Mouse (Mus musculus): ENCODE measurements around the gene Hspa5. TPM values are rescaled to one million over a fixed set of nuclear protein-coding genes. Genes with fewer than 3 reads are reported as not detected.

The Hspa5 gene
- polyA plus RNA-seq, 1 experiment: 519 TPM

DNA sequence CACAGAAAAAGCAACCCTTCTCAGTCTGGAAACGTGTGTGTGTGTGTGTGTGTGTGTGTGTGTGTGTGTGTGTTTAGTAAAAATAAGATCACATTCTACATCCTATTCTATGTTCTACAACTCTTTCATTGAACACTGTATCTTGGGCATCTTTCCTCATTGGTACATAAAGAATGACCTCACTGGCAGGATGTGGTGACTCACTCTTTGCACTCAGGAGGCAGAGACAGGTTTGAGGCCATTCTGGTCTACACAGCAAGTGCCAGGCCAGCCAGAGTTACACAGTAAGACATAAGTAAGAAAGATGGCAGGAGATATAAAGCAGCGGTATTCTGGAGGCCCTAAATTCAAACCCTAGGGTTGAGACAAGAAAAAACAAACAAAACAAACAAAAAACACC, 8.9 kb upstream of the Hspa5 start:
- TF ChIP-seq POLR2A (IDR thresholded peaks at IDR 0.05; ENCODE audit: insufficient read depth, low read length) (no peak), CTCF (IDR thresholded peaks at IDR 0.05; ENCODE audit: low read depth, low read length) (no peak), EP300 (IDR thresholded peaks at IDR 0.05; ENCODE audit: insufficient read depth, low read depth, low read length) (no peak)
- Histone ChIP-seq H3K9me3 (replicated peaks; ENCODE audit: control insufficient read depth, insufficient read depth, low read length, poor library complexity, severe bottlenecking) (no peaks in the 10 kb centered on the region), H3K4me1 (ENCODE audit: control insufficient read depth, insufficient read depth, low read length) (no peaks in the 10 kb centered on the region), H3K27me3 (ENCODE audit: control insufficient read depth, insufficient read depth, low read length, poor library complexity, severe bottlenecking) (no peaks in the 10 kb centered on the region), H3K27ac (ENCODE audit: insufficient read depth, low read length) (no peak overlapping the region), H3K36me3 (ENCODE audit: control insufficient read depth, insufficient read depth, low read length, poor library complexity, severe bottlenecking) (no peaks in the 10 kb centered on the region), H3K9ac (ENCODE audit: low read depth, poor library complexity, severe bottlenecking) (no peak overlapping the region), H3K4me3 (ENCODE audit: low read depth, low read length) (no peak overlapping the region)

DNA sequence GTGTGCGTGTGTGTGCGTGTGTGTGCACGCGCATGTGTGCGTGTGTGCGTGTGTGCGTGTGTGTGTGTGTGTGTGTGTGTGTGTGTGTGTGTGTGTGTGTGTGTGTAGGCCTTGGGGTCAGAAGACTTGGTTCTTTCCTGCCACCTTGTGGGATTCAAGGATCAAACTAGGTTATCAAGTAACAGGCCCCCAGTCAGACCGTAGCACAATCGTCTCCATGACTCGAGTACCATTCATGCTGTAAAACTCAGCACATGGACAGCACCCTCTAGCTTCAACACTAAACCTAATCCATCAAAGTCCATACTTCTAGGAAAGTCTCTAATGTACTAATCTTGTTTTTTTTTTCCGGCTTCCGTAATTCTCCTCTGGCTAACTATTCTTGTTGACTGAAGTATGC, 7.0 kb upstream of the Hspa5 start:
- TF ChIP-seq EP300 (IDR thresholded peaks at IDR 0.05; ENCODE audit: insufficient read depth, low read depth, low read length) (no peak), CTCF (IDR thresholded peaks at IDR 0.05; ENCODE audit: low read depth, low read length) (no peak), POLR2A (IDR thresholded peaks at IDR 0.05; ENCODE audit: insufficient read depth, low read length) (no peak)
- Histone ChIP-seq H3K4me3 (ENCODE audit: low read depth, low read length) (no peak overlapping the region), H3K27me3 (ENCODE audit: control insufficient read depth, insufficient read depth, low read length, poor library complexity, severe bottlenecking) (no peaks in the 10 kb centered on the region), H3K4me1 (ENCODE audit: control insufficient read depth, insufficient read depth, low read length) (no peaks in the 10 kb centered on the region), H3K36me3 (ENCODE audit: control insufficient read depth, insufficient read depth, low read length, poor library complexity, severe bottlenecking) (no peaks in the 10 kb centered on the region), H3K9ac (ENCODE audit: low read depth, poor library complexity, severe bottlenecking) (no peak overlapping the region), H3K9me3 (replicated peaks; ENCODE audit: control insufficient read depth, insufficient read depth, low read length, poor library complexity, severe bottlenecking) (no peaks in the 10 kb centered on the region), H3K27ac (ENCODE audit: insufficient read depth, low read length) (no peak overlapping the region)

DNA sequence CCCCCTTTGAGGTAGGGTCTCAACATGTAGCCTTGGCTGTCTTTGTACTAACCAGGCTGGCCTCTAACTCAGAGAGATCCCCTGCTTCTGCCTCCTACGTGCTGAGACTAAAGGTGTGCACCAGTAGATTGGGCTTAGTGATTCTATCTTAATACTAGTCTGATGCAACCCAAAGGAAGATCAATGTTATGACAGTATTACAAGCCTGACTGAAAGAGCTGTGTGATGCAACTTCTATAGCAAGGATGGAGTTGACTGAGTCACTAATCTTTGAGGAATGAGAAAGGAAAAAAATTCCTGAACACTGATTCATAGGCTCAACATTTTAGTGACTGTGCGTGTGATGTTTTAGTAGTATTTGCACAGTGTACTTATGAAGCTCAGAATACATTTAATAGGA, 1.7 kb upstream of the Hspa5 start:
- Histone ChIP-seq H3K4me3 (ENCODE audit: low read depth, low read length) (no peak overlapping the region), H3K9ac (ENCODE audit: low read depth, poor library complexity, severe bottlenecking) (no peak overlapping the region)

DNA sequence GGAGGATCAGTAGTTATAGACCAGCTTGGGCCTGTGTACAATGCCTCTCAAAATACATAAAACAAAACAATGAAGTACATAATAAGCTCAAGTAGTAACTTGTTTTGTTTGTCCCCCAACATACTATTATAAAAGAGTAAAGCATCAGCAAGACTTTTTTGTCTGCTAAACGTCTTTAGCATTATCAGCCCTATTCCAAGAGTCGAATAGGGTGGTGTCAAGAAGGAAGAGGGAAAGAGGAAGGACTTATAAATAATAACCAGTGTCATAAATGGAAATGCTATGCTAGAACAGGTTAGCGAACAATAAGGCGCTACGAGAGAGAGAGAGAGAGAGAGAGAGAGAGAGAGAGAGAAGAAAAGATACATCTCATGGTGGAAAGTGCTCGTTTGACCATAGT, 819 bp upstream of the Hspa5 start:
- Histone ChIP-seq H3K4me1 (ENCODE audit: control insufficient read depth, insufficient read depth, low read length) (peaks cover 2% of the 10 kb centered on the region), H3K27me3 (ENCODE audit: control insufficient read depth, insufficient read depth, low read length, poor library complexity, severe bottlenecking) (no peaks in the 10 kb centered on the region), H3K36me3 (ENCODE audit: control insufficient read depth, insufficient read depth, low read length, poor library complexity, severe bottlenecking) (peaks cover 32% of the 10 kb centered on the region), H3K9me3 (replicated peaks; ENCODE audit: control insufficient read depth, insufficient read depth, low read length, poor library complexity, severe bottlenecking) (no peaks in the 10 kb centered on the region), H3K27ac (ENCODE audit: insufficient read depth, low read length) (peak overlapping the region; percentile 55), H3K4me3 (ENCODE audit: low read depth, low read length) (peak overlapping the region; percentile 97), H3K9ac (ENCODE audit: low read depth, poor library complexity, severe bottlenecking) (peak overlapping the region; percentile 86)
- TF ChIP-seq POLR2A (IDR thresholded peaks at IDR 0.05; ENCODE audit: insufficient read depth, low read length) (no peak), EP300 (IDR thresholded peaks at IDR 0.05; ENCODE audit: insufficient read depth, low read depth, low read length) (no peak)

More for the DNA sequence above, 1.7 kb upstream of the Hspa5 start:
- H3K9me3 ChIP-seq (replicated peaks; ENCODE audit: control insufficient read depth, insufficient read depth, low read length, poor library complexity, severe bottlenecking): no peaks in the 10 kb centered on the region
- H3K4me1 ChIP-seq (ENCODE audit: control insufficient read depth, insufficient read depth, low read length): peaks cover 2% of the 10 kb centered on the region
- no peak overlapping the region for H3K27ac ChIP-seq (ENCODE audit: insufficient read depth, low read length)
- TF ChIP-seq CTCF (IDR thresholded peaks at IDR 0.05; ENCODE audit: low read depth, low read length): no peak
- TF ChIP-seq POLR2A (IDR thresholded peaks at IDR 0.05; ENCODE audit: insufficient read depth, low read length): no peak
- no peak for TF ChIP-seq EP300 (IDR thresholded peaks at IDR 0.05; ENCODE audit: insufficient read depth, low read depth, low read length)
- peaks cover 24% of the 10 kb centered on the region for H3K36me3 ChIP-seq (ENCODE audit: control insufficient read depth, insufficient read depth, low read length, poor library complexity, severe bottlenecking)
- no peaks in the 10 kb centered on the region for H3K27me3 ChIP-seq (ENCODE audit: control insufficient read depth, insufficient read depth, low read length, poor library complexity, severe bottlenecking)

DNA sequence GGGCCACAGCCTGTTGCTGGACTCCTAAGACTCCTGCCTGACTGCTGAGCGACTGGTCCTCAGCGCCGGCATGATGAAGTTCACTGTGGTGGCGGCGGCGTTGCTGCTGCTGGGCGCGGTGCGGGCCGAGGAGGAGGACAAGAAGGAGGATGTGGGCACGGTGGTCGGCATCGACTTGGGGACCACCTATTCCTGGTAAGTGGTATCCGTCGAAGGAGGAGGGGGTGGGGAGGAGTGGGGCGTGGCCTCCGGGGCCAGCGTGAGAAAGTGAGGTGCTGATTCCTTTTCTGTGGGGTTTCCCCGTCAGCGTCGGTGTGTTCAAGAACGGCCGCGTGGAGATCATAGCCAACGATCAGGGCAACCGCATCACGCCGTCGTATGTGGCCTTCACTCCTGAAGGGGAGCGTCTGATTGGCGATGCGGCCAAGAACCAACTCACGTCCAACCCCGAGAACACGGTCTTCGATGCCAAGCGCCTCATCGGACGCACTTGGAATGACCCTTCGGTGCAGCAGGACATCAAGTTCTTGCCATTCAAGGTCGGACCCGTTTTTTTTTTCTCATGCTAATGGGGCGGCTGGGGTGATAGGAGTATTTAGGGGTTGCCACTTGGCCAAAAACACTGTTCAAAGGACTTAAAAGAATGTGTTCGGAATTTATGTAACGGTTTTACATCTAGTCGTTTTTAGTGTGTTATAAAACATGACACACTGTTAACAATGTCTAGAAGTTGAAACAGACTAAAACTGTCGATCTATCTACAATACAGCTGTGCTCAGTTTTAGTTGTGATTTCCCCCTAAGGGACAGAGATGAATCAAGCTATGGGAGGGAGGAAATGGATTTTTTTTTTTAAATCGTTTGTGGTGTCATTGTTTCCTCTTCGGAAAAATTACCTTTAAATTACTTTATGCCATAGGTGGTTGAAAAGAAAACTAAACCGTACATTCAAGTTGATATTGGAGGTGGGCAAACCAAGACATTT, 774 bp downstream of the Hspa5 start:
- H3K27me3 ChIP-seq (ENCODE audit: control insufficient read depth, insufficient read depth, low read length, poor library complexity, severe bottlenecking): no peaks in the 10 kb centered on the region
- peak overlapping the region; percentile 73 for H3K9ac ChIP-seq (ENCODE audit: low read depth, poor library complexity, severe bottlenecking)
- peak overlapping the region; percentile 92 for H3K4me3 ChIP-seq (ENCODE audit: low read depth, low read length)
- no peaks in the 10 kb centered on the region for H3K9me3 ChIP-seq (replicated peaks; ENCODE audit: control insufficient read depth, insufficient read depth, low read length, poor library complexity, severe bottlenecking)
- no peak overlapping the region for H3K27ac ChIP-seq (ENCODE audit: insufficient read depth, low read length)
- H3K4me1 ChIP-seq (ENCODE audit: control insufficient read depth, insufficient read depth, low read length): peaks cover 2% of the 10 kb centered on the region
- TF ChIP-seq EP300 (IDR thresholded peaks at IDR 0.05; ENCODE audit: insufficient read depth, low read depth, low read length) (no peak), CTCF (IDR thresholded peaks at IDR 0.05; ENCODE audit: low read depth, low read length) (no peak), POLR2A (IDR thresholded peaks at IDR 0.05; ENCODE audit: insufficient read depth, low read length) (no peak)
- peaks cover 46% of the 10 kb centered on the region for H3K36me3 ChIP-seq (ENCODE audit: control insufficient read depth, insufficient read depth, low read length, poor library complexity, severe bottlenecking)

DNA sequence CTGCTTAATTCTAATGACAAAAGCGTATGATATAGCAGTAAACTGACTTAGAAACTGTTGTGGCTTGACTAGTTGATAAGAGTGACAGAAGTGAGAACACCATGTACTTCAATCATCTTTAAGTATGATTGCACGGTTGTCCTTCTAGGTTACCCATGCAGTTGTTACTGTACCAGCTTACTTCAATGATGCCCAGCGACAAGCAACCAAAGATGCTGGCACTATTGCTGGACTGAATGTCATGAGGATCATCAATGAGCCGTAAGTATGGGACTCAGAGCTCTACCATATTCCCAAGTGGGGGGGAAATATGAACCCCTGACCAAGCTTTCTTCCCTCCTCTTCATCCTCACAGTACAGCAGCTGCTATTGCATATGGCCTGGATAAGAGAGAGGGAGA, 1.9 kb downstream of the Hspa5 start:
- Histone ChIP-seq H3K36me3 (ENCODE audit: control insufficient read depth, insufficient read depth, low read length, poor library complexity, severe bottlenecking) (peaks cover 57% of the 10 kb centered on the region), H3K27ac (ENCODE audit: insufficient read depth, low read length) (no peak overlapping the region), H3K4me1 (ENCODE audit: control insufficient read depth, insufficient read depth, low read length) (peaks cover 2% of the 10 kb centered on the region), H3K9me3 (replicated peaks; ENCODE audit: control insufficient read depth, insufficient read depth, low read length, poor library complexity, severe bottlenecking) (no peaks in the 10 kb centered on the region), H3K9ac (ENCODE audit: low read depth, poor library complexity, severe bottlenecking) (no peak overlapping the region), H3K4me3 (ENCODE audit: low read depth, low read length) (no peak overlapping the region), H3K27me3 (ENCODE audit: control insufficient read depth, insufficient read depth, low read length, poor library complexity, severe bottlenecking) (no peaks in the 10 kb centered on the region)
- TF ChIP-seq POLR2A (IDR thresholded peaks at IDR 0.05; ENCODE audit: insufficient read depth, low read length) (no peak), CTCF (IDR thresholded peaks at IDR 0.05; ENCODE audit: low read depth, low read length) (no peak), EP300 (IDR thresholded peaks at IDR 0.05; ENCODE audit: insufficient read depth, low read depth, low read length) (no peak)
